ENCODE assay signal across 8 mouse cellular contexts in the genomic region with DNA sequence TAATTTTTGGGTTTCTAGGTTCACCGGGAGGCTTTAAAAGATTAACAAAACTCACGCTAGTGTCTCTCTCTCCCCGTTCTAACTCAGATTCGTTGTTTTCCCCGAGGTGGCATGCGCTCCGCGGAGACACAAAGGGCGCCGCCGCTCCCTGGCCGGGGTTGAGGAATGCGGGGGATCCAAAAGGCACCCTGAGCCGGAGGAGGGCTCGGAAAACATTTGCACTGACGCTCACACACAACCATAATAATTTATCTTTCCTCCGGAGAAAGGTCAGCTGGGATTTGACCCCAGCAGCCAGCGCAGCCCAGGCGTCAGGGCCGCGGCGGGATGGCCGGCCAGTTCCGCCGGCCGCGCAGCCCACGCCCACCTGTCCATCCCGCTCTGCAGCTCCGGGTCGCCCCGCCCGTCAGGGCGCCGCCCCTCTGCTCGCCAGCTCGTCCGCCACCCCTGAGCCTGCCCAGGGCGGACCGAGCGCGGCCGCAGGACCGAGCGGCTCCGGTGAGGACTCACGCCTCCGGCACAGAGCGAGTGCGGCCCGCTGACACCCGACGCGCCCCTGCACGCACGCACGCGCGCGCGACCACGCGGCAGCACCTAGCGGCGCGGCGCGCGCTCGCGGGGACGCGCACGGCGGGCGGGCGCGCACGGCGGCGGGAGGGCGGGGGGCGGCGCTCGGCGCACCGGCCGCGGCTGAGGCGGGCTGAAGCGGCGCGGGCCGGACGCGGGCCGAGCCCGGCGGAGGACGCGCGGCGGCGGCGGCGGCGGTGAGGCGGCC. TPM values are rescaled to one million over a fixed set of nuclear protein-coding genes. Genes with fewer than 3 reads are reported as not detected.
DNase-seq lines count a peak whose midpoint lies in the region; ATAC-seq and TF ChIP-seq lines count a peak whose summit lies in the region.

Gene Afdn (plus strand): TSS at position 687 of the 775 bp plus-strand sequence.

- no peaks in the 10 kb centered on the region for H3K4me1 ChIP-seq in erythroblast, embryonic 14.5 days (ENCODE audit: control insufficient read depth)
- peaks cover 18% of the 10 kb centered on the region for H3K4me1 ChIP-seq in limb, embryonic 12.5 days (replicated peaks)
- peaks cover 43% of the 10 kb centered on the region for H3K4me1 ChIP-seq in midbrain, embryonic 13.5 days (replicated peaks)
- H3K4me1 ChIP-seq in small intestine, adult 2 months (ENCODE audit: control insufficient read depth, insufficient read depth, insufficient read length, low read length) = peaks cover 7% of the 10 kb centered on the region

- 1% methylated on average over 89 of the region's 108 CpGs for WGBS in limb, embryonic 12.5 days
- WGBS in midbrain, embryonic 13.5 days = under 1% methylated on average over 55 of the region's 108 CpGs
- 13% methylated on average over 108 of the region's 108 CpGs for WGBS in small intestine, adult 2 months

- DNase-seq in embryo, embryonic 11.5 days (ENCODE audit: low read depth, low spot score) = peak; percentile 72
- peak; percentile 84 to 89 for DNase-seq in heart, adult 18-20 months
- DNase-seq in kidney, adult 18-20 months = peak; percentile 85

- no peak for ATAC-seq in erythroblast, adult 5-6 weeks (replicated peaks; ENCODE audit: low FRiP score, poor library complexity, severe bottlenecking)
- ATAC-seq in limb, embryonic 12.5 days (ENCODE audit: insufficient number of reproducible peaks, insufficient read depth, low FRiP score, low TSS enrichment, low read depth) = peak; percentile 92
- ATAC-seq in midbrain, embryonic 13.5 days = peak; percentile 94

- H3K27me3 ChIP-seq in erythroblast, embryonic 14.5 days (ENCODE audit: control insufficient read depth) = peaks cover 53% of the 10 kb centered on the region
- no peaks in the 10 kb centered on the region for H3K27me3 ChIP-seq in limb, embryonic 12.5 days
- no peaks in the 10 kb centered on the region for H3K27me3 ChIP-seq in midbrain, embryonic 13.5 days
- no peaks in the 10 kb centered on the region for H3K27me3 ChIP-seq in small intestine, adult 2 months (ENCODE audit: control insufficient read depth, insufficient read depth, low read length)

- peak within 1 kb of the TSS; percentile 84 for H3K27ac ChIP-seq in limb, embryonic 12.5 days
- peak within 1 kb of the TSS; percentile 99 for H3K27ac ChIP-seq in midbrain, embryonic 13.5 days
- H3K27ac ChIP-seq in small intestine, adult 2 months (ENCODE audit: insufficient read depth, low read depth, low read length) = peak within 1 kb of the TSS; percentile 77

- H3K4me2 ChIP-seq in limb, embryonic 12.5 days = peak within 1 kb of the TSS; percentile 99
- peak within 1 kb of the TSS; percentile 94 for H3K4me2 ChIP-seq in midbrain, embryonic 13.5 days (replicated peaks)

- H3K36me3 ChIP-seq in erythroblast, embryonic 14.5 days (ENCODE audit: control insufficient read depth) = no peaks in the 10 kb centered on the region
- no peaks in the 10 kb centered on the region for H3K36me3 ChIP-seq in limb, embryonic 12.5 days
- H3K36me3 ChIP-seq in midbrain, embryonic 13.5 days = no peaks in the 10 kb centered on the region
- no peaks in the 10 kb centered on the region for H3K36me3 ChIP-seq in small intestine, adult 2 months (ENCODE audit: control insufficient read depth, insufficient read depth, low read length)

- peak; percentile 51 for TF ChIP-seq POLR2A in small intestine, adult 2 months (IDR thresholded peaks at IDR 0.05; ENCODE audit: low read depth, low read length)

- peak within 1 kb of the TSS; percentile 84 for H3K9ac ChIP-seq in limb, embryonic 12.5 days (replicated peaks)
- peak within 1 kb of the TSS; percentile 96 for H3K9ac ChIP-seq in midbrain, embryonic 13.5 days (replicated peaks)

- no peaks in the 10 kb centered on the region for H3K9me3 ChIP-seq in erythroblast, embryonic 14.5 days (ENCODE audit: control insufficient read depth, low read length)
- no peaks in the 10 kb centered on the region for H3K9me3 ChIP-seq in limb, embryonic 12.5 days
- no peaks in the 10 kb centered on the region for H3K9me3 ChIP-seq in midbrain, embryonic 13.5 days

- peak within 1 kb of the TSS; percentile 59 for H3K4me3 ChIP-seq in erythroblast, embryonic 14.5 days (replicated peaks)
- peak within 1 kb of the TSS; percentile 95 for H3K4me3 ChIP-seq in limb, embryonic 12.5 days (replicated peaks)
- H3K4me3 ChIP-seq in midbrain, embryonic 13.5 days (replicated peaks) = peak within 1 kb of the TSS; percentile 98
- peak within 1 kb of the TSS; percentile 98 for H3K4me3 ChIP-seq in small intestine, adult 2 months (ENCODE audit: low read depth, low read length)

- TF ChIP-seq CTCF in small intestine, adult 2 months (IDR thresholded peaks at IDR 0.05; ENCODE audit: extremely low read depth, insufficient read length, insufficient replicate concordance, low read depth, low read length) = no peak

RNA-seq across cellular contexts. Expression of gene Afdn, which starts in this region (rescaled TPM):
- polyA plus RNA-seq in erythroblast, embryonic 14.5 days (2012) = 0.04 TPM in 1 of 2 replicates, not detected in the other
- total RNA-seq in erythroblast, adult 5-6 weeks (2015; ENCODE audit: low replicate concordance) = 1.7 and 2.5 TPM in 2 replicates
- 2.2 and 13.6 TPM in 2 replicates for total RNA-seq in erythroblast, adult 5-6 weeks (2017; ENCODE audit: low replicate concordance)
- total RNA-seq in heart, adult 18-20 months (2021) = 10 to 100 TPM; 49.0 to 52.5 TPM
- 68.6 and 76.5 TPM in 2 replicates for polyA plus RNA-seq in limb, embryonic 12.5 days (2016; fragmentation: Nextera tagmentation; extraction: Ambion mirVana)
- polyA plus RNA-seq in midbrain, embryonic 13.5 days (2015; fragmentation: Nextera tagmentation; extraction: Ambion mirVana) = 158 and 165 TPM in 2 replicates
- 14.6 and 41.9 TPM in 2 replicates for polyA plus RNA-seq in small intestine, adult 2 months (2012; rRNA removed)

Comparison
In these comparisons a context has a peak if more than half of its experiments do, and no peak if none do; other contexts are left out.
1. RNA of gene Afdn (polyA plus RNA-seq): 158 to 165 TPM in midbrain, embryonic 13.5 days, 68.6 to 76.5 TPM in limb, embryonic 12.5 days and 14.6 to 41.9 TPM in small intestine, adult 2 months; 0.04 TPM in erythroblast, embryonic 14.5 days; every median in the first group is over 10 times any median in the second.
2. Peak in every context shown above with its lines, with median percentiles within 50 percentile points of each other: H3K4me3 ChIP-seq, DNase-seq and H3K27ac ChIP-seq.